Mouse (Mus musculus): ENCODE measurements at regions not wholly inside any gene's neighbourhood (a gene's known extent, or its start where the extent isn't known, plus 50 kb on each side); places are given as distances from the start of the nearest gene placed in this dataset.

DNA sequence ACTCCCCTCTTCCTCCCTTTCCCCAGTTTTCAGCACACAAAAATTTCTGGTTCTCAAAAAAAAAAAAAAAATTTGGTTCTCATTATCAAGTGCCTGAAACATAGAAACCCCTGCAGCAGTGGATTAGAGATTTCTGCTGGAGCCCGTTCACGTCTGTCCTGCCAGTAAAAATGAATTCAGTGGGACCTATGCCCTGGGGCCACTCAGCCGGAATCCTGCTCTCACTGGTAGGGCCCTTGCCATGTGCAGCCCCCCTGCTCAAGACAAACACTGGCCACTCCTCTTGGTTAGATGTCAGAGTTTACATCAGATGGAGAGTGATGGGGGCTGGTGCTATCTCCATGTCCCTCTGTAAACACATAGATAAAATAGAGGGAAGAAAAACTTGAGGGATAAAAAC lies 108.0 kb downstream of the Atp23 start:
- H3K4me2 ChIP-seq (ENCODE audit: low read depth, low read length): no peak overlapping the region
- no peaks in the 10 kb centered on the region for H3K4me1 ChIP-seq (ENCODE audit: control insufficient read depth, low read depth, low read length)
- no peak for ATAC-seq (ENCODE audit: low read depth)
- H3K27ac ChIP-seq (ENCODE audit: low read length): no peak overlapping the region
- no peak overlapping the region for H3K9ac ChIP-seq (ENCODE audit: low read depth, low read length)
- H3K27me3 ChIP-seq (ENCODE audit: control insufficient read depth, insufficient read depth, low read depth, low read length): no peaks in the 10 kb centered on the region
- 61% methylated on average over 3 of the region's 3 CpGs for WGBS (ENCODE audit: insufficient replicate concordance)
- H3K36me3 ChIP-seq (ENCODE audit: control insufficient read depth, insufficient read depth): no peaks in the 10 kb centered on the region
- no peak overlapping the region for H3K4me3 ChIP-seq (ENCODE audit: low read depth, low read length)
- no peaks in the 10 kb centered on the region for H3K9me3 ChIP-seq (replicated peaks; ENCODE audit: control insufficient read depth, low read length)

DNA sequence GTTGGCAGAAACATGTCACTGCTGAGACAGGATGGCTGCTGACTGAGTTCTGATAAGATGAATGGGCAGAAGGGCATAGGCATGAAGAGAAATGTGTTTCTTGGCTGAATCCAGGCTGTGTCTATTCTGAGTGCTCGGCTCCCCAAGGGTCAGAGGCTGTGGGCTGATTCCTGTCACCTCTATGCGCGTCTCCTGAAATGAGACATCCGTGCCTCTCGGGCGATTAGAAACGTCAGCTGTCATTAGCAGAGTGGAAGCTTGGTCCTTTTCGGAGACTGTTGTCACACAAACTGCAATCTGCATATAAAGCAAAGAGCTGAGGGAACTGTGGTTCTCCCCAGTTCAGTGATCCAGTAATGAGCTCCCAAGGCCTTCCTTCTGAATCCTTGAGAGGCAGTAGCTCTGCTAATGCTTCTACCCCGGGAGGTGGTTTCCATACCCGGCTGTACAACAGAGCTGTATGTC lies 108.8 kb downstream of the Atp23 start:
- ATAC-seq (ENCODE audit: low read depth): no peak
- 63% methylated on average over 10 of the region's 10 CpGs for WGBS (ENCODE audit: insufficient replicate concordance)
- Histone ChIP-seq H3K4me1 (ENCODE audit: control insufficient read depth, low read depth, low read length) (no peaks in the 10 kb centered on the region), H3K27ac (ENCODE audit: low read length) (no peak overlapping the region), H3K4me2 (ENCODE audit: low read depth, low read length) (no peak overlapping the region), H3K4me3 (ENCODE audit: low read depth, low read length) (no peak overlapping the region), H3K9me3 (replicated peaks; ENCODE audit: control insufficient read depth, low read length) (no peaks in the 10 kb centered on the region), H3K36me3 (ENCODE audit: control insufficient read depth, insufficient read depth) (no peaks in the 10 kb centered on the region), H3K9ac (ENCODE audit: low read depth, low read length) (no peak overlapping the region), H3K27me3 (ENCODE audit: control insufficient read depth, insufficient read depth, low read depth, low read length) (no peaks in the 10 kb centered on the region)

DNA sequence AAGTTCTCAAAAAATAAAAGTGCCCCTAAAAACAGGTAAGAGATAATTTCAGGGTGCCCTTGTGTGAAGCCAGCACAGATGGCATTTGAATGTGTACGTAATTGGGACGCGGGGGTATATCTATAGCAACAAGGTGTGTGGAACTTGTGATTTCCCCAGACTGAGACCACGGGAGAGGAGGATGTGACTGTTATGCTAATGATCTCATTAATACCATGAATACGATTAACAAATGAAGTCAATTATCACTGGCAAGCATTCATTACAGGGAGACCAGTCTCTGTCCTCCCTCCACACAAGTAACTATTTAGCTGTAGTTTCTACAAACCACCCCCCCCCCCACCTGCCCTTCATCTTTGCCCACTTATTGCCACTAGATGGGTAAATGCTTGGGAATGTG lies 112.9 kb downstream of the Atp23 start:
- ATAC-seq (ENCODE audit: low read depth): no peak
- Histone ChIP-seq H3K4me3 (ENCODE audit: low read depth, low read length) (no peak overlapping the region), H3K4me2 (ENCODE audit: low read depth, low read length) (no peak overlapping the region), H3K27me3 (ENCODE audit: control insufficient read depth, insufficient read depth, low read depth, low read length) (no peaks in the 10 kb centered on the region), H3K36me3 (ENCODE audit: control insufficient read depth, insufficient read depth) (no peaks in the 10 kb centered on the region), H3K4me1 (ENCODE audit: control insufficient read depth, low read depth, low read length) (no peaks in the 10 kb centered on the region), H3K9me3 (replicated peaks; ENCODE audit: control insufficient read depth, low read length) (no peaks in the 10 kb centered on the region), H3K27ac (ENCODE audit: low read length) (no peak overlapping the region), H3K9ac (ENCODE audit: low read depth, low read length) (no peak overlapping the region)
- WGBS (ENCODE audit: insufficient replicate concordance): 78% methylated on average over 5 of the region's 5 CpGs

DNA sequence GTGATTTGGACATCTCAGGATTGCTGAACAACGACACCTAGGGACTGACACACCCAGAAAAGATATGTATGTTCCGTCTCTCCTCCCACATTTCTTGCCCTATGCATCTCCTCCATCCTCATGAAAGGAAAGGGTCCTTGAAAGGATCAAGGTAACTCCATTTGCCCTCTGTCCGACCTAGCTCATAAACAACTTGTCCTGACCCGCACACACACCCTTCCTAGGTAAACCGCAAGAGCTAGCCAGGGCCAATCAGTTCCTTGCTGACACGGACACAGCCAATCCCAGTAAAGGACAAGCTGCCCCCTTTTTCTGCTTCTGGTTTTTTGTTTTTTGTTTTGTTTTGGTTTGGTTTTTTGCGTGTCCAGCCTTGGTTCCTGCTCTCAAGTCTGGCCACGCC lies 118.0 kb downstream of the Atp23 start:
- Histone ChIP-seq H3K27ac (ENCODE audit: low read length) (no peak overlapping the region), H3K9ac (ENCODE audit: low read depth, low read length) (no peak overlapping the region), H3K4me1 (ENCODE audit: control insufficient read depth, low read depth, low read length) (no peaks in the 10 kb centered on the region), H3K4me2 (ENCODE audit: low read depth, low read length) (no peak overlapping the region), H3K9me3 (replicated peaks; ENCODE audit: control insufficient read depth, low read length) (no peaks in the 10 kb centered on the region), H3K36me3 (ENCODE audit: control insufficient read depth, insufficient read depth) (no peaks in the 10 kb centered on the region), H3K4me3 (ENCODE audit: low read depth, low read length) (no peak overlapping the region), H3K27me3 (ENCODE audit: control insufficient read depth, insufficient read depth, low read depth, low read length) (no peaks in the 10 kb centered on the region)
- 66% methylated on average over 8 of the region's 8 CpGs for WGBS (ENCODE audit: insufficient replicate concordance)
- ATAC-seq (ENCODE audit: low read depth): no peak

DNA sequence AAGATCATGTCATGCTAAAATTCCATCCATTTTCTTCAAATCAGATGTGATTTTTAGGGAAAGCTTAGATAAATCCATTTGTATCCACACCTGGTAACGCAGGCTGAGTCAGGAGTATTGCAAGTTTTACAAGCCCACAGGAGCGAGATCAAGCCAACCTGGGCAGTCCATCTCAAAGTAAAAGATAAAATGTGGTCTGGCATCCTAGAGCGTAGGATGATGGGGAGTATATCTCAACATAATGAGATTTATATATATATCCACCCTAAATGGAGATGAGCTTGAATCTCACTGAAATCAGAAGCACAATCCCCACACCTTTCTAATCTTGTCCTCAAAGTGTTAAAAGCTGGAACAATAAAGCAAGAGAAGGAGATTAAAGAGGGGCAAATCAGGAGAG lies 124.6 kb downstream of the Atp23 start:
- ATAC-seq (ENCODE audit: low read depth): no peak
- 68% methylated on average over 3 of the region's 3 CpGs for WGBS (ENCODE audit: insufficient replicate concordance)

DNA sequence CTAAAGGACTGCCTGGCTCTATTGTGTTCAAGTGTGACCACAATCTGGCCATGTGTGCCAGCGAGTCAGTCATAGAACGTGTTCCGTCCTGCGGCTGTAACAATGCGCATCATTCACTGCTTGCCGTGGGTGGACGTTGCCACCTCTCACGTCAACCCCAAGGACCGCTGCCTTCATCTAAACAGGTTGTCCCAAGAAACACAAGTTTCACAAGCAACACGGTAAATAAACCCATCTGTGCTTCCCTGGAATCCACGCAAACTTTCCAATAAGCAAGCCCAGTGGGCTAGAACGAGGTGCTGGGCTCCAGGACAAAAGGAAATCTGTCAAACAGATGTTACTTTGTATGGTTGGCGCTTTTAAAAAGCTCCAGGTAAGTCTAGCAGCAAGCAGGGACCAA lies 125.2 kb downstream of the Atp23 start:
- H3K4me2 ChIP-seq (ENCODE audit: low read depth, low read length): no peak overlapping the region
- no peak for ATAC-seq (ENCODE audit: low read depth)
- no peak overlapping the region for H3K27ac ChIP-seq (ENCODE audit: low read length)
- no peaks in the 10 kb centered on the region for H3K27me3 ChIP-seq (ENCODE audit: control insufficient read depth, insufficient read depth, low read depth, low read length)
- no peak overlapping the region for H3K4me3 ChIP-seq (ENCODE audit: low read depth, low read length)
- WGBS (ENCODE audit: insufficient replicate concordance): 72% methylated on average over 13 of the region's 13 CpGs
- H3K36me3 ChIP-seq (ENCODE audit: control insufficient read depth, insufficient read depth): no peaks in the 10 kb centered on the region
- no peaks in the 10 kb centered on the region for H3K9me3 ChIP-seq (replicated peaks; ENCODE audit: control insufficient read depth, low read length)
- H3K4me1 ChIP-seq (ENCODE audit: control insufficient read depth, low read depth, low read length): no peaks in the 10 kb centered on the region
- H3K9ac ChIP-seq (ENCODE audit: low read depth, low read length): no peak overlapping the region

More for the DNA sequence above, 124.6 kb downstream of the Atp23 start:
- Histone ChIP-seq H3K27me3 (ENCODE audit: control insufficient read depth, insufficient read depth, low read depth, low read length) (no peaks in the 10 kb centered on the region), H3K9ac (ENCODE audit: low read depth, low read length) (no peak overlapping the region), H3K36me3 (ENCODE audit: control insufficient read depth, insufficient read depth) (no peaks in the 10 kb centered on the region), H3K4me3 (ENCODE audit: low read depth, low read length) (no peak overlapping the region), H3K4me2 (ENCODE audit: low read depth, low read length) (no peak overlapping the region), H3K27ac (ENCODE audit: low read length) (no peak overlapping the region), H3K4me1 (ENCODE audit: control insufficient read depth, low read depth, low read length) (no peaks in the 10 kb centered on the region), H3K9me3 (replicated peaks; ENCODE audit: control insufficient read depth, low read length) (no peaks in the 10 kb centered on the region)

DNA sequence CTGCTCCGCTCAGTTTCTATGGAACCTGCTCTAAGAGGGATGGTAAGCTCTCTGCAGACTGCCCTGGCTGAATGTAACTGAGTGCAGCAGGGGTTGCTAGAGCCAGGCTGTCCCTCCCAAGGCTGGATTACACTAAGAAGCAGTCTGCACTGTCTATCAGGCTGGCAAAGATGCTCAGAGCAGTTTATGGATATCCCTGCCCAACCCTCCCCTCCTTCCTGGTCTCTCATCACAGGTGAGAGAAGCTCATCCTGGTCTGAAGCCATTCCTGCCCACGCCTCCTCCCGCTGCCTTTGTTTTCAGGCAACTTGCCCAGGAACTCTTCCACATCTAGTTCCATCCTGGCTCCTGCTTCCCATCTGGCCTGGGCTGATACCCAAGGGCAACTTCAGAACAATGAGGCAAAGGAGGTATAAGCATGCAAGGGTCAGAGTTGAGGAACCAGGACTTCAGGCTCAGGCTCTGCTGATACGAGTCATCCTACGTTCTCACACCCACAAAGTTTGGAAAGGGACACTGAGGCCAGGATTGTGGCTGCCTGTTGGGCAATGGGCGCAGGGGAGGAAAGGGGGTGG lies 130.6 kb downstream of the Atp23 start:
- no peak overlapping the region for H3K27ac ChIP-seq (ENCODE audit: low read length)

DNA sequence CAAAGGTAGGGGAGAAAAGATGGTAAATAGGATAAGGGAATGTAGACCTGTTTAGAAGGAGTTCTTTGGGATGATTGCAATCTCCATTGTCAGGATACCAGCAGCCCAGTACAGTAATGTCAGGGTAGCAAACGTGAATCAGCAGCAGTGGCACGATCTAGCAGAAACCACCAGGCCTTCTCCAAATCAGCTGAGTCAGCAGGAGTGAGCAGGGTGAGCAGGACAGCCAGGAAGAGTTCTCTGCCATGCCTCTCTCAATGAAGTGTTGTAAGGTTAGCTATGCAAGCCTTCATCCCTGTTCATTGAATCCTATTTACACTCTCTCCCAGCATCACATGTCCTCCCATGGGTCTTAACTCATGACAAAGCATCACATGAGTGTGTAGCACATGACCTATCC lies 135.5 kb downstream of the Atp23 start:
- Histone ChIP-seq H3K9me3 (replicated peaks; ENCODE audit: control insufficient read depth, low read length) (no peaks in the 10 kb centered on the region), H3K4me1 (ENCODE audit: control insufficient read depth, low read depth, low read length) (no peaks in the 10 kb centered on the region), H3K4me2 (ENCODE audit: low read depth, low read length) (no peak overlapping the region), H3K36me3 (ENCODE audit: control insufficient read depth, insufficient read depth) (no peaks in the 10 kb centered on the region), H3K9ac (ENCODE audit: low read depth, low read length) (no peak overlapping the region), H3K4me3 (ENCODE audit: low read depth, low read length) (no peak overlapping the region), H3K27ac (ENCODE audit: low read length) (no peak overlapping the region), H3K27me3 (ENCODE audit: control insufficient read depth, insufficient read depth, low read depth, low read length) (no peaks in the 10 kb centered on the region)
- 42% methylated on average over 2 of the region's 2 CpGs for WGBS (ENCODE audit: insufficient replicate concordance)
- no peak for ATAC-seq (ENCODE audit: low read depth)

More for the DNA sequence above, 130.6 kb downstream of the Atp23 start:
- no peak overlapping the region for H3K4me3 ChIP-seq (ENCODE audit: low read depth, low read length)
- no peaks in the 10 kb centered on the region for H3K9me3 ChIP-seq (replicated peaks; ENCODE audit: control insufficient read depth, low read length)
- H3K36me3 ChIP-seq (ENCODE audit: control insufficient read depth, insufficient read depth): no peaks in the 10 kb centered on the region
- no peak overlapping the region for H3K9ac ChIP-seq (ENCODE audit: low read depth, low read length)
- H3K27me3 ChIP-seq (ENCODE audit: control insufficient read depth, insufficient read depth, low read depth, low read length): no peaks in the 10 kb centered on the region
- ATAC-seq (ENCODE audit: low read depth): no peak
- 59% methylated on average over 6 of the region's 6 CpGs for WGBS (ENCODE audit: insufficient replicate concordance)
- no peaks in the 10 kb centered on the region for H3K4me1 ChIP-seq (ENCODE audit: control insufficient read depth, low read depth, low read length)
- H3K4me2 ChIP-seq (ENCODE audit: low read depth, low read length): no peak overlapping the region

DNA sequence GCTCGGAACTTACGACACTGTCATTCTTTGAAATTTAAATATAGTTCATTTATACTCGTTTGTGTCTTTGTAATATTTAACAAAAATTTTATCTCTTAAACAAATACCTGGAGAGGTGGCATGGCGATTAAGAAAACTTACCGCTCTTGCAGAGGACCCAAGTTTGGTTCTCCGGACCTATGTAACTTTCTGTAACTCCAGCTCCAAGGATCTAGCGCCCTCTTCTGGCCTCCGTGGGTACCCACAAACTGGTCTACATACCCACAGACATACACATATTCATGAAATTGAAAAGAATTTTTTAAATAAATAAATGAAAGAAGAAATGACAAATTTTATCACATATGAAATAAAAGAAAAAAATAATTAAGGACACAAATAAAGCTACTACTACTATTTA lies 136.4 kb downstream of the Atp23 start:
- Histone ChIP-seq H3K27ac (ENCODE audit: low read length) (no peak overlapping the region), H3K4me2 (ENCODE audit: low read depth, low read length) (no peak overlapping the region), H3K4me1 (ENCODE audit: control insufficient read depth, low read depth, low read length) (no peaks in the 10 kb centered on the region), H3K36me3 (ENCODE audit: control insufficient read depth, insufficient read depth) (no peaks in the 10 kb centered on the region), H3K9ac (ENCODE audit: low read depth, low read length) (no peak overlapping the region), H3K27me3 (ENCODE audit: control insufficient read depth, insufficient read depth, low read depth, low read length) (no peaks in the 10 kb centered on the region), H3K4me3 (ENCODE audit: low read depth, low read length) (no peak overlapping the region), H3K9me3 (replicated peaks; ENCODE audit: control insufficient read depth, low read length) (no peaks in the 10 kb centered on the region)
- WGBS (ENCODE audit: insufficient replicate concordance): 62% methylated on average over 8 of the region's 8 CpGs
- ATAC-seq (ENCODE audit: low read depth): no peak

All from liver, embryonic 16.5 days (tissue).